Mouse (Mus musculus) heart, embryonic 12.5 days (tissue): ENCODE measurements around the gene Gpr132. TPM values are rescaled to one million over a fixed set of nuclear protein-coding genes. Genes with fewer than 3 reads are reported as not detected.

Experiments used
- ATAC-seq: fragments of 200-750 bp; cut with Nextera tagmentation; 2 replicates; pipeline ENCODE4 v1.8.0; 2017; ENCODE audit warnings: moderate TSS enrichment, moderate library complexity; ENCODE audit not compliant: insufficient number of reproducible peaks, low FRiP score
- H3K27ac ChIP-seq: fragments of 300-500 bp; sonication (generic); 2 replicates; pipeline ENCODE4 v1.5.1; 2016; ENCODE audit warnings: mild to moderate bottlenecking, moderate library complexity; ENCODE audit not compliant: poor library complexity, severe bottlenecking
- H3K27me3 ChIP-seq: fragments of 300-500 bp; sonication (generic); replicated peaks from 2 replicates; pipeline ENCODE4 v1.6.1; 2016; ENCODE audit warnings: mild to moderate bottlenecking, moderate library complexity
- H3K36me3 ChIP-seq: fragments of 300-500 bp; sonication (generic); 2 replicates; pipeline ENCODE4 v1.6.1; 2016; ENCODE audit warnings: mild to moderate bottlenecking, moderate library complexity
- H3K4me1 ChIP-seq: fragments of 300-500 bp; sonication (generic); replicated peaks from 2 replicates; pipeline ENCODE4 v1.6.1; 2016; ENCODE audit warnings: mild to moderate bottlenecking
- H3K4me2 ChIP-seq: fragments of 300-500 bp; sonication (generic); 2 replicates; pipeline ENCODE4 v1.6.1; 2016; ENCODE audit warnings: mild to moderate bottlenecking, moderate library complexity
- H3K4me3 ChIP-seq: fragments of 300-500 bp; sonication (generic); 2 replicates; pipeline ENCODE4 v1.5.1; 2016; ENCODE audit warnings: mild to moderate bottlenecking
- H3K9ac ChIP-seq: fragments of 300-500 bp; sonication (generic); 2 replicates; pipeline ENCODE4 v1.6.1; 2016; ENCODE audit warnings: mild to moderate bottlenecking, moderate library complexity
- H3K9me3 ChIP-seq: fragments of 300-500 bp; sonication (generic); replicated peaks from 2 replicates; pipeline ENCODE4 v1.6.1; 2016; ENCODE audit warnings: mild to moderate bottlenecking, moderate library complexity
- WGBS: fragments of 180-500 bp; shearing (Covaris S2); methylation state at CpG from one replicate; pipeline ENCODE4 v1.1.7; 2016; 5-methylcytosine and 5-hydroxymethylcytosine counted together
- polyA plus RNA-seq: library from polyadenylated mRNA; unstranded; fragments of >200 nt; fragmentation: Nextera tagmentation; extraction: Ambion mirVana; gene quantifications from 2 replicates; pipeline ENCODE4 v1.2.1, GENCODE M21; 2016

Gene Gpr132
- polyA plus RNA-seq, 1 experiment from 2014 or later = not detected

DNA sequence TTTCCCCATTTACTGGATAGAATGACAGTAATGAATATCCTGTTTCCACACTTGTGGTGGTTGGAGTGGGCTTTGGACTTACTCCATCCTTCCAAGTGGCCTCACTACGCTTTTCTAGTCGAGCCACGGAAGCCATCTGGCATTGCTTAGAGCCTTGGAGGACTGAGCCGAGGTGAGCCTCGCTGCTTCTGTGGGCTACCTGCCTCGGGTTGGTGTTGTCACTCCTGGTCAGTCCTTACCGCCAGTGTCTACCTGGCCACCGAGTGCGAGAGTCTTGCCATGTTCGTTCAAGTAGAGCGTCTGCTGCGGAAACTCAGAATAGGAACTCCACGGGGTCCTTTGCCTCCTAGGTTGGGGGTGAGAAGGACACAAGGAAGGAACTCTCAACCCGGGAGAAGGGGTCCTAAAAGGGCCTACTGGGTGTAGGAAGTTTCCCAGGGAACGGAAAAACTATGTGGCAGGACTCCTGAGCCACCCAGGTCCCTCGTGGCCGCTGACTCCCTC lies 9.1 kb upstream of the Gpr132 start:
- ATAC-seq = no peak
- H3K36me3 ChIP-seq = no peaks in the 10 kb centered on the region
- H3K9me3 ChIP-seq = no peaks in the 10 kb centered on the region
- H3K27ac ChIP-seq = no peak overlapping the region
- H3K4me2 ChIP-seq = peak overlapping the region; percentile 79
- H3K27me3 ChIP-seq = peaks cover 89% of the 10 kb centered on the region
- 5% methylated on average over 17 of the region's 17 CpGs for WGBS
- H3K9ac ChIP-seq = peak overlapping the region; percentile 52
- H3K4me3 ChIP-seq = peak overlapping the region; percentile 46
- H3K4me1 ChIP-seq = peaks cover 36% of the 10 kb centered on the region

DNA sequence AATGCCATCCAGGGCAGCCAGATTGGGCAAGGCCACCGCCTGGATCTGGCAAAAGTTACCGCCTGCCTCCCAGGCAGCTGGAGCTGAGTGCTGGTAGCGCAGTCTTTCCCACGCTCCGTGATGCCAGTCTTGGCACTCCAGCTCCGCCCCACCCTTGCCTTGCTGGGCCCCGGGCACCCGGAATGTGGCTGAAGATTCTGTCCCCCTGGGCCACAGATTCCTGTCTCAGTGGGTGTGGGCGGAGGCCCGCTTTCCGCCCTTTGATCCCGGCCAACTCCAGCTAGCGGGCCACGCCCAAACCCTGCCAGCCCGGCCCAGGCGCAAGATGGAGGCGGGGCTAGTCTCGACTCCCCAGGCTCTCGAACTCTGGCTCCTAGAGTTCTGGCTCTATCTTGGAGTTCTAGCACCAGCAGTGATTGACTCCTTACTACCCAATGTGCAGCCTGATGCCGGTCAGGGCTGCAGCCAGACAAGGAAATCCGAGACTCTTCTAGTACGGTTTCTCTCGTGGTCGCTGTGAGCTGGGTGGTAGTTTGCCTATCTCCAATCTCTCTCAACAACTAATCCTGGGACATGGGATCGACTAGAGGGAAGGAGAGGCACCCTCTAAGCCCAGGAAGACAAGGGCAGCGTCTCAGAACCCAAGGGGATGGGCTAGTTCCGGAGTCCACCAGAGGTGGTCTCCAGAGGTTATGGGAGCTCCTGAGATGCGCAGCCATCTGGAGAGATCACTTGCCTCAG lies 8.5 kb upstream of the Gpr132 start:
- peak overlapping the region; percentile 37; the same call in 1 of the 2 replicates for H3K9ac ChIP-seq
- H3K9me3 ChIP-seq = no peaks in the 10 kb centered on the region
- no peak overlapping the region for H3K27ac ChIP-seq
- peaks cover 95% of the 10 kb centered on the region for H3K27me3 ChIP-seq
- H3K4me3 ChIP-seq = peak overlapping the region; percentile 46
- no peaks in the 10 kb centered on the region for H3K36me3 ChIP-seq
- peaks cover 36% of the 10 kb centered on the region for H3K4me1 ChIP-seq
- WGBS = 6% methylated on average over 28 of the region's 28 CpGs
- ATAC-seq = 0 out of 2 replicates have a peak, but pooled peaks have one; percentile 40
- peak overlapping the region; percentile 79 for H3K4me2 ChIP-seq

GRCm38 (mm10) chr12:112875225-112876013 lies 7.4 kb upstream of the Gpr132 start:
- Histone ChIP-seq H3K4me1 (peaks cover 40% of the 10 kb centered on the region), H3K27ac (no peak overlapping the region), H3K4me3 (no peak overlapping the region), H3K9me3 (no peaks in the 10 kb centered on the region), H3K27me3 (peaks cover 96% of the 10 kb centered on the region), H3K36me3 (no peaks in the 10 kb centered on the region), H3K4me2 (no peak overlapping the region), H3K9ac (no peak overlapping the region)
- 23% methylated on average over 16 of the region's 16 CpGs for WGBS
- peak; percentile 30; the same call in 1 of the 2 replicates for ATAC-seq

DNA sequence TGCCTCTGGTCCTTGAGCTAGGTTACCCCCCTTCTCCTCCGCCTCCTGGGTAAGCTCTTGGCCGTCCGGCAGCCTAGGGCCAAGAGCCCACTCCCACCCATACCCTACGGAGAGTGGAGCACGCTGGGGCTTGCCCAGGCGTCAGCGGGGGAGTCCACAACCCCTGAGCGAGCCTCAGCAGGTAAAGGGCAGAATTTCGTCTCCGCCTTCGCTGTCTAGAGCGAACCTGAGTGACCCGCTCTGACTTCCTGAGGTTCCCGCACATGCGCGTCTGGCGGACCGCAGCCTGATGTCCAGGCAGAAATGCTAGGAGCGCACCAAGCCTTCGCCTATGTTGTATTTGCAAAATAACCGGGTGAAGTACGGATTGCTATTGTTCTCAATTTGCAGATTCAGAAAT lies 6.2 kb upstream of the Gpr132 start:
- Histone ChIP-seq H3K4me1 (peaks cover 49% of the 10 kb centered on the region), H3K4me2 (peak overlapping the region; percentile 56), H3K27me3 (peaks cover 88% of the 10 kb centered on the region), H3K36me3 (no peaks in the 10 kb centered on the region), H3K9me3 (no peaks in the 10 kb centered on the region), H3K27ac (no peak overlapping the region), H3K9ac (peak overlapping the region; percentile 56; the same call in 1 of the 2 replicates), H3K4me3 (peak overlapping the region; percentile 32)
- ATAC-seq = no peak
- WGBS = 17% methylated on average over 22 of the region's 22 CpGs

GRCm38 (mm10) chr12:112873452-112874190 lies 5.6 kb upstream of the Gpr132 start:
- H3K4me3 ChIP-seq = peak overlapping the region; percentile 32
- no peak for ATAC-seq
- H3K27ac ChIP-seq = no peak overlapping the region
- peak overlapping the region; percentile 56; the same call in 1 of the 2 replicates for H3K9ac ChIP-seq
- peak overlapping the region; percentile 56 for H3K4me2 ChIP-seq
- 19% methylated on average over 18 of the region's 18 CpGs for WGBS
- H3K36me3 ChIP-seq = no peaks in the 10 kb centered on the region
- no peaks in the 10 kb centered on the region for H3K9me3 ChIP-seq
- H3K27me3 ChIP-seq = peaks cover 88% of the 10 kb centered on the region
- peaks cover 49% of the 10 kb centered on the region for H3K4me1 ChIP-seq

GRCm38 (mm10) chr12:112872991-112873390 lies 5.0 kb upstream of the Gpr132 start:
- Histone ChIP-seq H3K27ac (no peak overlapping the region), H3K4me2 (no peak overlapping the region), H3K4me1 (peaks cover 48% of the 10 kb centered on the region), H3K27me3 (peaks cover 85% of the 10 kb centered on the region), H3K9ac (no peak overlapping the region), H3K9me3 (no peaks in the 10 kb centered on the region), H3K36me3 (no peaks in the 10 kb centered on the region), H3K4me3 (no peak overlapping the region)
- 78% methylated on average over 10 of the region's 10 CpGs for WGBS
- ATAC-seq = no peak

GRCm38 (mm10) chr12:112871272-112871671 lies 3.2 kb upstream of the Gpr132 start:
- no peak overlapping the region for H3K4me2 ChIP-seq
- H3K9ac ChIP-seq = no peak overlapping the region
- H3K27ac ChIP-seq = no peak overlapping the region
- ATAC-seq = no peak
- 80% methylated on average over 2 of the region's 2 CpGs for WGBS
- H3K4me3 ChIP-seq = no peak overlapping the region
- no peaks in the 10 kb centered on the region for H3K36me3 ChIP-seq
- peaks cover 72% of the 10 kb centered on the region for H3K27me3 ChIP-seq
- H3K4me1 ChIP-seq = peaks cover 31% of the 10 kb centered on the region
- no peaks in the 10 kb centered on the region for H3K9me3 ChIP-seq

DNA sequence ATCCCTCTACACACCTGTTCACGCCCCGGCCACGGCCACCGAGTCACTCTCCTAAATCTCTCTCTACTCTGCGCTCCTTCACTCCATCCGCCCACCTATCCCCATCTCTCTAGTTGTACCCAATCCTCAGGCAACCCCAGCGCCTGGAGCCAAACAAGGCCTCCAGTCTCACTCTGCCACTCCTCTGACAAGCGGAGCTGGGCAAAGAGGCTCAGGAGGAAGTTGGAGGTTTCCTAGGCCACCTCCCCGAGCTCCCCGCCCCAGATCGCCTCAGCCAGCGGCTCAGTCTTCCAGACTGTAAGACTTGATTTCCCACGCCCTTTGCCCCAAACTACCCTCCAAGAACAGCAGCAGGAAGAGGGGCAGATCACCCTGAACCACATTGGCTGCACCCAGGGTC lies 2.7 kb upstream of the Gpr132 start:
- peaks cover 26% of the 10 kb centered on the region for H3K4me1 ChIP-seq
- no peak overlapping the region for H3K4me3 ChIP-seq
- no peak overlapping the region for H3K9ac ChIP-seq
- H3K27me3 ChIP-seq = peaks cover 67% of the 10 kb centered on the region
- ATAC-seq = no peak
- H3K4me2 ChIP-seq = no peak overlapping the region
- H3K9me3 ChIP-seq = no peaks in the 10 kb centered on the region
- no peaks in the 10 kb centered on the region for H3K36me3 ChIP-seq
- no peak overlapping the region for H3K27ac ChIP-seq
- 48% methylated on average over 13 of the region's 13 CpGs for WGBS

DNA sequence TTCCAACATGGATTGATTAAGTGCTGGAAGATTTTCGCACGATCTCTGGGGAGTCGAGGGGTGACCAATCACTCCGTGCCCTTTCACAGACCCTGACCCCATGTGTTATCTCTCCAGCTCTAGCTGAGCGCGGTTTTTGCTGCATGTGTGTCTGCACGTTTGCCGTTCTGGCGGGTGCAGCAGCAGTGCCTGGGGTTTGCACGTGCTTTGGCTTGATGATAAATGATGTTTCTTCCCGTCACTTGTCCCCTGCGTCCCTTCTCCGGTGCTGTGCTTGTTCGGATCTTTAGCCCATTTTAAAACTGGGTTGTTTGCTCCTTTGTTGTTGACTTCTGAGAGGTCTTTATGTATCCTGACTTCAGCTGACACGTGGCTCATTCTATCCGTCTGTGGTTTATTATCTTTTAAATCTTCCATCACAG lies 1.8 kb upstream of the Gpr132 start:
- no peak overlapping the region for H3K9ac ChIP-seq
- WGBS = 5% methylated on average over 16 of the region's 16 CpGs
- H3K4me2 ChIP-seq = peak overlapping the region; percentile 27; the same call in 1 of the 2 replicates
- H3K4me3 ChIP-seq = no peak overlapping the region
- H3K4me1 ChIP-seq = peaks cover 26% of the 10 kb centered on the region
- no peaks in the 10 kb centered on the region for H3K36me3 ChIP-seq
- H3K27ac ChIP-seq = no peak overlapping the region
- H3K27me3 ChIP-seq = peaks cover 58% of the 10 kb centered on the region
- no peaks in the 10 kb centered on the region for H3K9me3 ChIP-seq
- ATAC-seq = no peak

DNA sequence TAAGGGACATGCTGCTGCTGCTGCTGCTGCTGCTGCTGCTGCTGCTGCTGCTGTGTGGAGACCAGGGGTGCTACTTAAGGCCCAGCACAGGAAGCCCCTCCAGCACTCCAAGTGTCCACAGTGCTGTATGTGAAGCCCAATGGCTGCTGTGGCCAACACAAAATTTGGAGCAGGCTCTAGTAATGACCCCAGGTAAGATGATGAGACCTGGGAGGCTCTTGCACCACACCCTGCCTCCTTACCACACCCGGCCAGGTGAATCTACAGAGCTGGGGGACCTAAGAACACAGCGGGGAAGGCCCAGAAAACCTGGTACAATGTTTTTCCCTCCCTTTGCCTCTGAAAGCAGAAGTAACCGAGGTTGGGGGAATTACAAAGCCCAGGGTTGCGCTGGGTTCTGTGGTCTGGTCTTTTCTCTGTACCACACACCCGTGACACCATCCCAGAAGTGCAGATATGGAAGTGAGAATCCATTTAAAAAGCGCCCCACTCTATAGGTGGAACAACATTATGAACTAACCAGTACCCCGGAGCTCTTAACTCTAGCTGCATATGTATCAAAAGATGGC lies 838 bp downstream of the Gpr132 start:
- Histone ChIP-seq H3K4me1 (peaks cover 13% of the 10 kb centered on the region), H3K27me3 (peaks cover 34% of the 10 kb centered on the region), H3K9me3 (no peaks in the 10 kb centered on the region), H3K4me2 (no peak overlapping the region), H3K36me3 (no peaks in the 10 kb centered on the region), H3K27ac (no peak overlapping the region), H3K4me3 (no peak overlapping the region), H3K9ac (no peak overlapping the region)
- 87% methylated on average over 7 of the region's 7 CpGs for WGBS
- no peak for ATAC-seq
